Mouse (Mus musculus) brown adipose tissue, adult 24 weeks (tissue): ENCODE measurements around the gene Brd2. TPM values are rescaled to one million over a fixed set of nuclear protein-coding genes. Genes with fewer than 3 reads are reported as not detected.

Source experiments
- H3K27ac ChIP-seq: fragments of 200-500 bp; replicated peaks from 2 replicates; pipeline ENCODE4 v1.5.1; 2012; ENCODE audit warnings: low read depth, mild to moderate bottlenecking, low read length
- H3K4me1 ChIP-seq: fragments of 200-500 bp; 2 replicates; pipeline ENCODE4 v1.6.1; 2012; ENCODE audit warnings: low read length, mixed read lengths; ENCODE audit not compliant: control insufficient read depth, insufficient read depth, insufficient read length
- H3K4me3 ChIP-seq: fragments of 200-500 bp; 2 replicates; pipeline ENCODE4 v1.5.1; 2012; ENCODE audit warnings: low read depth, mild to moderate bottlenecking, low read length, moderate library complexity; ENCODE audit not compliant: insufficient read depth
- polyA plus RNA-seq: library from polyadenylated mRNA; stranded (reverse); fragments of >200 nt; gene quantifications from 2 replicates; pipeline ENCODE4 v1.2.4, GENCODE M21; 2012; ENCODE audit not compliant: missing spikeins, insufficient read depth, insufficient read length

Brd2 gene
- polyA plus RNA-seq, 1 experiment: 86.3 TPM

DNA sequence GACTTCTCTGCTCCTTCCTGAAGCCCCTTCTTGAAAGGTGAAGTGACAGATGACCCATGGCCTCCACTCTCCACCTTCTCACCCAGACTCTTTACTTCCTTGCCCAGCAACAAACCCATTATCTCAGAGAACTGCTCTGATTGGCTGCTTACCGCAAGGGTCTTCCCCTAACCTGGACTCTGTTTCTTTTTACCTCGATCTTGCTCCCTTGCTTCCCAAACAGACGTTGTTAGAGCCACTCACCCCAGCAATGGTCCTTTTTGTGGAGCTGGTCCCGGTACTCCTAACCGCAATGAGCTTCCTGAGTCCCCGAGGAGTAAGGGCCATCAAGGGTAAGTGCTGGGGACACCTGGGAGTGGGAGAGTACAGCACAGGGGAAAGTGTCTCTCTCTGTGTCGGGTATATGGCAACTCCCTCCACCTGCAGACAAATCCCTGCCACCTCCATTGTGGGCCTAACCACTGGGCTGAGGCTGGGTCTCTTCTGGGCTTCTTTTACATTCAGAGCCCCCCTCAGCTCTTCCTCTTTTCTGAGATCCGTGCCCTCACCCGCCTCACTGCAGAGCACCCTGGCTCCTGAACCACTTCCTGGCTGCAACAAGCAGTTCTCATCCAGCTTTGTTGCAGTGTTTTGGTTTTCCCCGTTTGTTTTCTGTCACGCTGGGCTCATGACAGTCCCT is 30.1 kb downstream of the Brd2 start, which contains the start of gene H2-Oa:
Gene H2-Oa (plus strand): TSS at position 144 of the 679 bp plus-strand sequence.
- H3K4me3 ChIP-seq: no peak within 1 kb of the TSS
- H3K27ac ChIP-seq: no peak within 1 kb of the TSS
- H3K4me1 ChIP-seq: no peaks in the 10 kb centered on the region

DNA sequence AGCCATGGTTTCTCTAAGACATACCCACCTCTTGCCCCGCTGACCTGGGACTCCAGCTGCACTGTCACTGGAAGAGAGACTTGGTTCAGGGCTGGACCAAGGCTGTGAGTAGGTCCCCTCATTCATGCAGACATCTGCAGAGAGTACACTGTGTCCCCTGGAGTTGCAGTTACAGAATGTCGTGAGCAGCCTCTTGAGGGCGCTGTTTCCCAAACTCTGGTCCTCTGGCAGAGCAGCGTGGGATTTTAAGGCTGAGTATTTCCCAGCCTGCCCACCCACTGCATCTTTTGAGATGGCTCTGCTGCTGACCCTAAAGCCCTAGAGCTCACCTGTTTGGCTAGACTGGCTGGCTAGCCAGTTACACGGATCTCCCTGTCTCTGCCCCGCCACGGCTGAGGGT is 31.5 kb downstream of the Brd2 start:
- Histone ChIP-seq H3K27ac (no peak overlapping the region), H3K4me1 (no peaks in the 10 kb centered on the region), H3K4me3 (no peak overlapping the region)

GRCm38 (mm10) chr17:34088124-34088523 is 34.3 kb downstream of the Brd2 start:
- Histone ChIP-seq H3K4me1 (no peaks in the 10 kb centered on the region), H3K27ac (no peak overlapping the region), H3K4me3 (no peak overlapping the region)

- Histone ChIP-seq H3K4me1 (no peaks in the 10 kb centered on the region), H3K27ac (no peak overlapping the region), H3K4me3 (no peak overlapping the region)
Observed at GRCm38 (mm10) chr17:34087386-34087785, 35.0 kb downstream of the Brd2 start.

DNA sequence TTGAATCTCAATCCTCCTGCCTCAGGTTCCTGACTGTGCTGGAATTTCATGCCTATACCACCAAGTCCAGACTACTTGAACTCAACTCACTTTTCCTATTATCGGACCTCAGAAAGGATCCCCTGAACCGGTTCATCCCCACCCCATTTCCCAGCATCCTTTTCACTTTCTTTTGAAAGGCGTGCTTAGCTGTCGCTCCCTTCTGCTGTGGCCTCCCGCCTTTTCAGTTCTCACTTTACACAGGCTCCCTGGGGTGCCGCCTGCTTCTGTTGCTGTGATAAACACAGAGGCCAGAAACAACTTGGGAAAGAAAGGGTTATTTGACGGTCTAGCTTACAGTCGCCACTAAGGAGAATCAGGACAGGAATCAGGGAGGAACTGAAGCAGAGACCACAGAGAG is 39.3 kb downstream of the Brd2 start:
- no peak overlapping the region for H3K27ac ChIP-seq
- H3K4me1 ChIP-seq: no peaks in the 10 kb centered on the region
- no peak overlapping the region for H3K4me3 ChIP-seq

GRCm38 (mm10) chr17:34079621-34080020 is 42.8 kb downstream of the Brd2 start:
- Histone ChIP-seq H3K27ac (no peak overlapping the region), H3K4me1 (no peaks in the 10 kb centered on the region), H3K4me3 (no peak overlapping the region)

- Histone ChIP-seq H3K4me1 (no peaks in the 10 kb centered on the region), H3K4me3 (no peak overlapping the region), H3K27ac (no peak overlapping the region)
Observed at GRCm38 (mm10) chr17:34079002-34079401, 43.4 kb downstream of the Brd2 start.

DNA sequence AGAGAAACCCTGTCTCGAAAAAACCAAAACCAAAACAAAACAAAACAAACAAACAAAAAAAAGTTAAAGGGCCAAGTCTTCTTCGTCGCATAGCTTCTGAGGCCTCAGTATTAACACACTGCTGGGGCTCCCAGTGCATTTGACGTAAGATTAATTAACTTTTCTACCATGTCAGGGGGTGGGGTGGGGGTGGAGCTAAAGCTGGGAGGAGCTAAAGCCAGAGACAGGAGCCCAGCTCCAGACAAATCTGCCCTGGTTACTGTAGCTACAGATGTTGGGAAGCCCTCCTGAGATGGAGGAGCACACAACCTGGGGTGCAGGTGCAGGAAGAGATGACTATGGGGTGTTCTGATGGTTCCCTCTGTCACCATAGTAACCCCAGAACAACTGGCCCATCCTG is 44.3 kb downstream of the Brd2 start:
- Histone ChIP-seq H3K4me3 (no peak overlapping the region), H3K27ac (no peak overlapping the region), H3K4me1 (no peaks in the 10 kb centered on the region)

DNA sequence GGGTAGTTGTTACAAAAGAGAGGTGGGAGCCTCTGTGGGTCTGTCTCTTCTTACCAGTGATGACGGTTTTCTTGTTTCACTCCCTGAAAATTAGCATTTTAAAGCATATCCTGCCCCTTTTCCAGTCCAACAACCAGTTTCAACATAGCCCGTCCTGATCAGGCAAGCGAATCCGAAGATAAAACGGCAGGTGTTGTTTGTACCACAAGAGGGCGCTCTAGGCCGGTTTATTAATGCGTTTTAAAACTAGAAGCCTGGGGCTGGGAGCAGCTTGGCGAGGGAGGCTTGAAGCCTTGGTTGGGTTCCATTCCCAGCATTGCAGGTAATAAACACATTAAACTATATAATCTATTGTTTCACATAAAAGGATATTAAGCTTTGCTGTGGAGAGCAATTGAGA is 44.9 kb downstream of the Brd2 start:
- Histone ChIP-seq H3K4me1 (no peaks in the 10 kb centered on the region), H3K27ac (no peak overlapping the region), H3K4me3 (no peak overlapping the region)

DNA sequence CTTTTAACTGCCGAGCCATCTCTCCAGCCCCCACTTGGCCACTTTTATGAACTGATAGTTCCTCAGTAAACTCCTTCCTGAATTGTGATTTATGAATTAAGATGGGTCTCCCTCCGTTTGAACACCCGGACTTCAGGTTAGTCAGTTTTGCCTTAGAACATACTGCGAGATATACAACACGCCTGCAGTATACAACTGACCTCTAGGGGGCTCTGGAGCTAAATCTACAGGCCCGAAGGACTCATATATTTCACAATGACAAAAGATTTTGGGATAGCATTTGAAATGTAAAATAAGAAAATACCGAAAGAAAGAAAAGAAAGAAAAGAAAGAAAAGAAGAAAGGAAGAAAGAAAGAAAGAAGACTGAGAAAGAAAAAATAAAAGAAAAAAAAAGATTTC is 47.2 kb downstream of the Brd2 start:
- H3K4me1 ChIP-seq: no peaks in the 10 kb centered on the region
- H3K4me3 ChIP-seq: no peak overlapping the region

DNA sequence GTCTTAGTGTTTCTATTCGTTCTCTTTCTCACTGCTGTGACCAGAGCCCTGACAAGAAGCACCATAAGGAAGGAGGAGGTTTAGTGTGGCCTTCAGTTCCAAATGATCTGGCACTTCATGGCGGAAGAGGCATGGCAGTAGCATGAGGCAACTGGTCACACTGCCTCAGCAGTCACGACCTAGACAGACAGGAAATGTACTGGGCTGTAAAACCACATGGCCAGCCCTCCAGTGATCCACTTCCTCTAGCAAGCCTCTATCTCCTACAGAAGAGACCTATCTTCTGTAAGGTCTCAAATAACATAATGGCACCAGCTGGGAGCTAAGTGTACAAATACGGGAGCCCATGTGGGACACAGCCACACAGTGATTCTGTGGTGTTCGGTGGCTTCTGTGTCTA is 50.3 kb downstream of the Brd2 start:
- Histone ChIP-seq H3K4me3 (no peak overlapping the region), H3K4me1 (no peaks in the 10 kb centered on the region), H3K27ac (no peak overlapping the region)

More for the DNA sequence above, 47.2 kb downstream of the Brd2 start:
- no peak overlapping the region for H3K27ac ChIP-seq

DNA sequence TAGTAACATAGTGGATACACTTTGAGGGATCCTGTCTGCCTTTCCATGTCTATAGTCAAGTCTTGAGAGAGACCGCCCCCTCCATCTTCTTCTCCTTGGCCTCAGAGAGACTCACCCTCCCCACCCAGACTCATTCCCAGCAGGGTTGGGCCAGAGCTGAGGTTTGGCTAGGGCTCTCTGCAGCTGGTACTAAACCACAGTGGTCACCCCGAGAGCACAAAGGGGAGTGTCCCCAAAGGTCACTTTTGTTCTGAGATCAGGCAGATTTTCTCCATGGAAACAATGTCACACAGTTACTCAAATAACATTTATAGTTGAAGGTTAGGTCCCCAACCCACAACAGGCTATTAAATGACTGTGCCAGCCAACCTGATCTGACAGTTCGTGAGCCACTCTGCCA is 53.6 kb downstream of the Brd2 start:
- Histone ChIP-seq H3K4me3 (no peak overlapping the region), H3K4me1 (no peaks in the 10 kb centered on the region), H3K27ac (no peak overlapping the region)

Other genes with a start within 250 kb of the Brd2 start
- gene Gm7029, start 248.8 kb downstream of the Brd2 start, polyA plus RNA-seq: not detected in 2 replicates
- gene Kifc1, start 232.0 kb downstream of the Brd2 start, polyA plus RNA-seq: not detected in 2 replicates
- gene Platr17, start 217.5 kb downstream of the Brd2 start, polyA plus RNA-seq: not detected in 2 replicates
- 13.6 and 26.9 TPM in 2 replicates for gene Daxx, start 213.2 kb downstream of the Brd2 start, polyA plus RNA-seq
- 75.7 and 99.3 TPM in 2 replicates for gene Tapbp, start 206.7 kb downstream of the Brd2 start, polyA plus RNA-seq
- 9.5 and 11.1 TPM in 2 replicates for gene Zbtb22, start 206.7 kb downstream of the Brd2 start, polyA plus RNA-seq
- 16.4 and 20.2 TPM in 2 replicates for gene Rgl2, start 193.1 kb downstream of the Brd2 start, polyA plus RNA-seq
- 83.2 and 131 TPM in 2 replicates for gene Pfdn6, start 182.3 kb downstream of the Brd2 start, polyA plus RNA-seq
- 6.6 and 10.1 TPM in 2 replicates for gene Wdr46, start 182.0 kb downstream of the Brd2 start, polyA plus RNA-seq
- 2.2 and 2.4 TPM in 2 replicates for gene B3galt4, start 171.1 kb downstream of the Brd2 start, polyA plus RNA-seq
- 23.9 and 29.3 TPM in 2 replicates for gene Vps52, start 166.8 kb downstream of the Brd2 start, polyA plus RNA-seq
- 635 and 763 TPM in 2 replicates for gene Rps18, start 166.6 kb downstream of the Brd2 start, polyA plus RNA-seq
- gene H2-K1, start 122.3 kb downstream of the Brd2 start, polyA plus RNA-seq: 394 and 673 TPM in 2 replicates
- gene Ring1, start 98.0 kb downstream of the Brd2 start, polyA plus RNA-seq: 10.2 and 10.3 TPM in 2 replicates
- gene H2-Ke6, start 94.6 kb downstream of the Brd2 start, polyA plus RNA-seq: 214 and 236 TPM in 2 replicates
- gene Slc39a7, start 91.0 kb downstream of the Brd2 start, polyA plus RNA-seq: 40.0 and 44.7 TPM in 2 replicates
- 23.6 and 38.7 TPM in 2 replicates for gene Rxrb, start 90.8 kb downstream of the Brd2 start, polyA plus RNA-seq
- gene Col11a2, start 83.2 kb downstream of the Brd2 start, polyA plus RNA-seq: 0.38 and 1.0 TPM in 2 replicates
- not detected in 2 replicates for gene H2-Oa, start 30.3 kb downstream of the Brd2 start, polyA plus RNA-seq
- 6.9 and 10.5 TPM in 2 replicates for gene H2-DMa, start 3.1 kb downstream of the Brd2 start, polyA plus RNA-seq
- gene H2-DMb2, start 20.7 kb upstream of the Brd2 start, polyA plus RNA-seq: not detected in 2 replicates
- 11.1 and 14.7 TPM in 2 replicates for gene H2-DMb1, start 30.4 kb upstream of the Brd2 start, polyA plus RNA-seq
- 5.5 and 6.9 TPM in 2 replicates for gene Tap1, start 64.9 kb upstream of the Brd2 start, polyA plus RNA-seq
- 17.4 and 34.6 TPM in 2 replicates for gene Psmb9, start 65.1 kb upstream of the Brd2 start, polyA plus RNA-seq
- 20.2 and 21.9 TPM in 2 replicates for gene Psmb8, start 75.1 kb upstream of the Brd2 start, polyA plus RNA-seq
- gene Tap2, start 80.9 kb upstream of the Brd2 start, polyA plus RNA-seq: 23.5 and 27.7 TPM in 2 replicates
- gene H2-Ob, start 116.3 kb upstream of the Brd2 start, polyA plus RNA-seq: 0.55 and 2.1 TPM in 2 replicates
- gene H2-Ab1, start 135.1 kb upstream of the Brd2 start, polyA plus RNA-seq: 71.7 and 90.6 TPM in 2 replicates
- gene H2-Aa, start 165.2 kb upstream of the Brd2 start, polyA plus RNA-seq: 181 and 183 TPM in 2 replicates
- 93.0 and 109 TPM in 2 replicates for gene H2-Eb1, start 183.2 kb upstream of the Brd2 start, polyA plus RNA-seq
- not detected in 2 replicates for gene H2-Eb2, start 203.0 kb upstream of the Brd2 start, polyA plus RNA-seq
- gene Btnl2, start 232.2 kb upstream of the Brd2 start, polyA plus RNA-seq: 0.67 TPM in 1 of 2 replicates, not detected in the other